Mouse (Mus musculus): ENCODE measurements around the gene Aebp1.
"Not testable (repeated sequence)": the region's sequence is repeated elsewhere in the genome, so short reads cannot be mapped to it uniquely, and the experiment has no call there.

Aebp1 gene

GRCm38 (mm10) chr11:5855902-5856301 lies 5.8 kb upstream of the Aebp1 start:
- DNase-seq (ENCODE audit: low spot score) = peak; percentile 34

GRCm38 (mm10) chr11:5856479-5857130 lies 5.1 kb upstream of the Aebp1 start:
- no peak for DNase-seq (ENCODE audit: low spot score)

GRCm38 (mm10) chr11:5858723-5859122 lies 3.0 kb upstream of the Aebp1 start:
- no peak for DNase-seq (ENCODE audit: low spot score)

GRCm38 (mm10) chr11:5859883-5860550 lies 1.7 kb upstream of the Aebp1 start:
- no peak for DNase-seq (ENCODE audit: low spot score)

GRCm38 (mm10) chr11:5860639-5861038 lies 1.1 kb upstream of the Aebp1 start:
- no peak for DNase-seq (ENCODE audit: low spot score)

- DNase-seq (ENCODE audit: low spot score) = no peak
Measured at GRCm38 (mm10) chr11:5862394-5863105, 803 bp downstream of the Aebp1 start.

GRCm38 (mm10) chr11:5867196-5867595 lies 5.4 kb downstream of the Aebp1 start:
- DNase-seq (ENCODE audit: low spot score) = no peak

- DNase-seq (ENCODE audit: low spot score) = no peak
Measured at GRCm38 (mm10) chr11:5868324-5868723, 6.6 kb downstream of the Aebp1 start.

GRCm38 (mm10) chr11:5869331-5869730 lies 7.6 kb downstream of the Aebp1 start:
- DNase-seq (ENCODE audit: low spot score) = no peak

- no peak for DNase-seq (ENCODE audit: low spot score)
Measured at GRCm38 (mm10) chr11:5870069-5870468, 8.3 kb downstream of the Aebp1 start.

- DNase-seq (ENCODE audit: low spot score) = no peak
Measured at GRCm38 (mm10) chr11:5872707-5873106, 11.0 kb downstream of the Aebp1 start.

GRCm38 (mm10) chr11:5873192-5873591 lies 11.4 kb downstream of the Aebp1 start:
- no peak for DNase-seq (ENCODE audit: low spot score)

GRCm38 (mm10) chr11:5877421-5877820 lies 15.7 kb downstream of the Aebp1 start:
- no peak for DNase-seq (ENCODE audit: low spot score)

- peak; percentile 92 for DNase-seq (ENCODE audit: low spot score)
Measured at GRCm38 (mm10) chr11:5877921-5878526, 16.3 kb downstream of the Aebp1 start, which contains the start of gene Pold2. Gene Pold2 (minus strand): TSS chr11:5878292.

- no peak for DNase-seq (ENCODE audit: low spot score)
Measured at GRCm38 (mm10) chr11:5878661-5879060, 16.9 kb downstream of the Aebp1 start.

GRCm38 (mm10) chr11:5879905-5880304 lies 18.2 kb downstream of the Aebp1 start:
- DNase-seq (ENCODE audit: low spot score) = peak; percentile 49

GRCm38 (mm10) chr11:5882518-5882917 lies 20.8 kb downstream of the Aebp1 start:
- DNase-seq (ENCODE audit: low spot score) = no peak

- DNase-seq (ENCODE audit: low spot score) = peak; percentile 61
Measured at GRCm38 (mm10) chr11:5886187-5886586, 24.4 kb downstream of the Aebp1 start.

GRCm38 (mm10) chr11:5887250-5887649 lies 25.5 kb downstream of the Aebp1 start:
- DNase-seq (ENCODE audit: low spot score) = no peak

GRCm38 (mm10) chr11:5888563-5888962 lies 26.8 kb downstream of the Aebp1 start:
- not testable (repeated sequence) for DNase-seq (ENCODE audit: low spot score)

- no peak for DNase-seq (ENCODE audit: low spot score)
Measured at GRCm38 (mm10) chr11:5892151-5892591, 30.4 kb downstream of the Aebp1 start.

GRCm38 (mm10) chr11:5892810-5893368 lies 31.1 kb downstream of the Aebp1 start:
- DNase-seq (ENCODE audit: low spot score) = no peak
